Mouse (Mus musculus): ENCODE measurements around the gene Pold1.

Gene Pold1

GRCm38 (mm10) chr7:44491391-44491790 lies 57.3 kb downstream of the Pold1 start:
- intact Hi-C loops (cut with DNase I) = no loop called here

DNA sequence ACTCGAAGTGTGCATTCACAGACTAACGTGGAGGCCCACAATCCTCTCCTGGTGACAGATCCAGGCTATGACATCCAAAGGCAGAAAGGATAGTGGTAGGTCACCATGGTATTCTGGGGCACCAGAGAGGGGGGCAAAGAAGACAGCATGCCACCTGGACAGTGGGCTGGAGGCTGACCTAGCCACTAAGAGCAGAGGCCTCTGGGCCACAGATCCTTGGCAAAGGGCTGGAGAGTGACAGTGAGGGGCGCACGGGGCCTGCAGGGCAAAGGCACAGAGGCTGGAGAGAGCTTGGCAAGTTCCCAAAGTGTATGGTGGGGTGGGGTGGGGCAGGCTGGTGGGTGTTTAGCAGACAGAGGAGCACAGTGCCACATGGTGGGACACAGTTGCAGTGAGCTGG lies 58.4 kb downstream of the Pold1 start:
- intact Hi-C loops (cut with DNase I) = no loop called here

DNA sequence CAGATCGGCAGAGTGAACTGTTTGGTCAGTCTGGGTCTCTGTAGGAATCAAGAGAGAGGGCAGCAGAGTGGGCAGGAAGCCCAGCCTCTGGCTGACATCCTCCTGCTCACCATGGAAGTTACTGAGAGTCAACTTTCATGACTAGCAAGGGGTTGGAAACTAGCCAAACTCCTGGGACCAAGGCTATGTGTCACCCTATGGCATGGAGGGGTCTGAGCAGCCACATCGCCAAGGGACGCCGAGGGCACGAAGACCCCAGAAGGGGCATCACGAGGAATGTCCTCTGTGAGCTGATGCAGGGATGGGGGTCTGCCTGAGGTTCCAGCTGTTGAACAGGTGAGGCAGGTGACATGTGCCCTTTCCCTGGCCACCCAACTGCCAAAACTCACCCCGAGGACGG lies 60.1 kb downstream of the Pold1 start:
- intact Hi-C loops (cut with DNase I) = loop anchor here (5.0 kb wide), 2 partner anchors 91 to 226 kb away; partner anchors contain the start of gene Gm15517

DNA sequence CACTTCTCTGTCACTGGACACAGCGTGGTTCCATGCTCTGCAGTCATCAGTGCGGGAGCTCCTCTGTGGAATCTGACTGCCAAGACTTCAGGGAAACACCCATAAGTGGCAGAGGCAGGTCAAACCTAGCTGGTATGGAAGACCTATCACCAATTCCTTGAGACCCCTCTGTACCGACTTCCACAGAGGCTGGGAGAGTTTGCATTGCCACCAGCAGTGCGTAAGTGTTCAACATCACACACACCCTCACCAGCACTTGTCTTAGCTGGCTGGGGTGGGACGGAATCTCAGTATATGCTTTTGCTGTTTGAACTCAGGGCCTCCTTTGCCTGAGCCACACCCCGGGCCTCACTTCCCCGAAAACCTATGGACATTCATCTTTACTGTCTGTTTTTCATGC lies 60.7 kb downstream of the Pold1 start:
- intact Hi-C loops (cut with DNase I) = loop anchor here (5.0 kb wide), 2 partner anchors 91 to 226 kb away; partner anchors contain the start of gene Gm15517

DNA sequence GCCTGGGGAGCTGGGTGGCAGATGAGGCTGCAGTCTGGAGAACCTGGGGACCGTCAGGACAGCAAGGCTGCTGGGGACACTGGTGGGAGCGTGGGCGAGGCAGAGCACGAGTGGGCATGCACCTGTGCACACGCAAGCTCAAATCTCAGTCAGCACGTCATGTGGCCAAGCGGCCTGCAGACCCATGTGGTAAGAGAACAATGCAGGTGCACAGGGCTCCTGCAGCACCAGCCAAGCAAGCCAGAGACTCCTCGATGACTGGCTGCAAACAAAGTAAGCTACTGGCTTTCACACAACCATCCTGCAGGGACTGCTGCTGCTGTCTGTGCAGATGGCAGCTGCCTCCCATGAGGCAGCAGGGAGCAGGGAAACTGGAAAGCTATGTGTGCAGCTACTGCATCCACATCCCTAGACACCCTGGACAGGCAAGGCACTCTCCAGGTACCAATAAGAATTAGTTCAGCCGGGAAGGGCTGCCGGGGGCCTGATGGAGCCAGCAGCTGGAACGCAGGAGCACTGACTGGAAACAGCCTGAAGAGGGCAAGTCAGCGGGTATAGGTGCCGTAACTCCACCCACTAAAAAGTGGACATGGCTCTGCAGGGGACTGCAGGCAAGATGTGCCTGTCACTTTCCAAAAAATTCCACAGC lies 61.6 kb downstream of the Pold1 start:
- intact Hi-C loops (cut with DNase I) = loop anchor here (5.0 kb wide), 2 partner anchors 90 to 225 kb away; partner anchors contain the start of gene Gm15517

DNA sequence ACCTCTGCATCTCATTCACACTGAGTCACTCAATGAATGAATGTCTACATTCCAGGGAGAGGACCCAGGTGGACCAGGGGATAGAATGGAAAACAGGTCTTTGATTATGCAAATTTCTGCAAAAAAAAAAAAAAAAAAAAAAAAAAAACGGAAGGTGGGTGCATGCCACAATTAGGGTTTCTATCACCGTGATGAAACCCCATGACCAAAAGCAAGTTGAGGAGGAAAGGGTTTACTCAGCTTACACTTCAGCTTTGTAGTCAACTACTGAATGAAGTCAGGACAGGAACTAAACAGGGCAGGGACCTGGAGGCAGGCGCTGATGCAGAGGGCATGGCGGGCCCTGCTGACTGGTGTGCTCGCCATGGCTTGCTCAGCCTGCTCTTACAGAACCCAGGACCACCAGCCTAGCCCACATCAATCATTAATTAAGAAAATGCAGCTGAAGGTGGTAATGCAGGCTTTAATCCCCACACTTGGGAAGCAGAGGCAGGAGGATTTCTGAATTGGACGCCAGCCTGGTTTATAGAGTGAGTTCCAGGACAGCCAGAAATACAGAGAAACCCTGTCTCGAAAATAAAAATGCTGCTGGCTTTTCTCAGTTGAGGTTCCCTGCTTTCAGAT lies 63.0 kb downstream of the Pold1 start:
- intact Hi-C loops (cut with DNase I) = loop anchor here (5.0 kb wide), 2 partner anchors 88 to 223 kb away; partner anchors contain the start of gene Gm15517

DNA sequence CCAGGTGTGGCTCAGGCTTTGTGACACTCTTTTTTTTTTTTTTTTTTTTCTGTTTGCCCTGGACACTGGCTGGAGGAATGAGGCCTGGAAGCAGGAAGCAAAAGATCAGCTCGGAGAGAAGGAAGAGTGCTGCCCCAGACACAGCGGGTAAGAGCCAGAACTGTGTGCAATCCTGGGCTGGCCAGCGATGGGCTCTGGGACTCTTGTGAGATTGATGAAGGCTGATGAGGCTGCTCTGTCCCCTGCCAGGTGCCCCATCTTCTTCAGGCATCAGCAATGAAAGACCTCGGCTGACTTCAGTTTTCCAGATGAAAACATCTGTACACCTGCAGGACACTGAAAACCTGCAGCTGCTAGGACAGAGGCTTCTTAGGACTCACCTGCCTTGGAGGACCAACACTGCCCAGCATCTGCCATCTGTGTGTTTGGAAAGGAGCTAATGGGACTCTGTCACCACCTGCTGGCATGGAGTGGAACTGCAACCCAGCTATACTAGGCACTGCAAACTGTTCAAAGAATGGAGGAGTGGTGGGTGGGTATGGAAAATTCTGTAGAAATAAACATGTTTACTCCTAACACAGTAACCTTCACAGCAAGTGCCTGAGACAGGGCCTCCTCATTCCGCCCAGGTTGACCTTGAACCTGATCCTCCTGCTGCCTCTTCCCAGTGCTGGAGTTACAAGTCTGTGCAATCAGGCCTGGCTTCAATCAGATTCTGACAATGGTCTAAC lies 63.6 kb downstream of the Pold1 start:
- intact Hi-C loops (cut with DNase I) = loop anchor here (5.0 kb wide), 2 partner anchors 88 to 223 kb away; partner anchors contain the start of gene Gm15517

DNA sequence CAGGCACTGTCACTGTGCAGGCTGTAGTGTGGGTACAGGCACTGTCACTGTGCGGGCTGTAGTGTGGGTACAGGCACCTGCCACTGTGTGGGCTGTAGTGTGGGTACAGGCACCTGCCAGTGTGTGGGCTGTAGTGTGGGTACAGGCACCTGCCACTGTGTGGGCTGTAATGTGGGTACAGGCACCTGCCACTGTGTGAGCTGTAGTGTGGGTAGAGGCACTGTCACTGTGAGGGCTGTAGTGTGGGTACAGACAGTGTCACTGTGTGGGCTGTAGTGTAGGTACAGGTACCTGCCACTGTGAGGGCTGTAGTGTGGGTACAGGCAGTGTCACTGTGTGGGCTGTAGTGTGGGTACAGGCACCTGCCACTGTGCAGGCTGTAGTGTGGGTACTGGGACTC lies 64.5 kb downstream of the Pold1 start:
- intact Hi-C loops (cut with DNase I) = no loop called here

DNA sequence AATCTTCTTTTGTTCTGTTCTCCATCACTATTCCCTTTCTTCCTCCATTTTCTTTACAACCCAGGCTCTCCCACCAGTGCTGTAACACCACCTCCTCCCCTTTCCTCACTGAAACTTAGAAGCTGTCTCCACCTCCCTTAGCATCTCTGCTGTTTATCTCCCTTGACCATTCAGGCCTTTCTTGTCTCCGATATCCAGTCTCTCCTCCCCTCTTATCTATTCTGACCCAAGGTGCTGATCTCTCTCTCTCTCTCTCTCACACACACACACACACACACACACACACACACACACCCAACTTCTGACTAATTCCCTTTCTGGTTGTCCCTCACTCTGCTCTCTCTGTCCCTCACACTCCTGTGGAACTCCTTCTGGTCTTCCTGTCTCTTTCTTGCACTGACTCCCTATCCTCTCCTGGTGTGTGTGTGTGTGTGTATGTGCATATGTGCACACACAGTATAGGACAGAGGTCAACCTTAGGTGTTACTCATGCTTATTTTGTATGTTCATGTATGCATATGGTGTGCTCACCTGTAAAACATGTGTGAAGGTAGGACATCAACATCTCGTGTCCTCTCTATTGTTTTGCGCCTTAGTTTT lies 65.7 kb downstream of the Pold1 start:
- intact Hi-C loops (cut with DNase I) = no loop called here

Small RNA genes lying within 50 kb of the gene (microRNA-seq; reads per million reads assigned to microRNA genes)
- 0 to 0.11 reads per million in 2 experiments for gene Mir7053
